Mouse (Mus musculus): Measurements from ENCODE around the gene Ifitm10.

- TF ChIP-seq CTCF (IDR thresholded peaks at IDR 0.05; ENCODE audit: low read depth, low read length) (no peak), POLR2A (IDR thresholded peaks at IDR 0.05; ENCODE audit: borderline replicate concordance, low read depth, low read length) (no peak)
Measured at GRCm38 (mm10) chr7:142379186-142379585, 5.6 kb upstream of the Ifitm10 start.
